Mouse (Mus musculus) forelimb bud, embryonic 11.5 days (tissue): ENCODE results near the gene Gm20219.
A peak's percentile ranks its signal among the peaks of the same experiment; 100 is the strongest.

Experiments used
- DNase-seq: peaks from one replicate; pipeline ENCODE4 v3.0.0-alpha.2; 2012; ENCODE audit warnings: low read depth, low spot score

Gm20219 gene

DNA sequence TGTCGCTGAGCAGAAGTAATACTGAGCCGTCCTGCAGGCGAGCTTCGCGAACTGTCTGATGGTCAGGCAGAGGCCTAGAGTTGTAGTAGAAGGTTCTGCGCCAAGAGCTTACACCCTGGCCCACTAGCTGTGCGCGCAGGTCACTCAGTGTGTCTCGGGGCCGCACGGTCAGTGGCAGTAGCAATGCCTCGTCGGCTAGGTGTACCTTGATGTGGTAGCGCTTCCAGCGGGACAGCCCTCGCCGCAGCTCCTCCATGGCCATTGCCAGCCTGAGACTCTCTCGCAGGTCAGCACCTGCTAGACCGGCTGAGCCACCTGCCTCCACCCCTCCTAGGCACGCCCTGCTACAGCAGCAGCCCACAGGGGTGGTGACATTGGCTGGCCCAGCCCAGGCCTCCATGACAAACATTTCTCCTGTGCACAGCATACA lies at the start of gene Gm20219:
Gene Gm20219, minus strand, starts transcription at position 266 of the 430 bp plus-strand sequence.
- DNase-seq, result no peak

GRCm38 (mm10) chr17:56604070-56604380 lies 49.8 kb upstream of the Gm20219 start:
- no peak for DNase-seq

DNA sequence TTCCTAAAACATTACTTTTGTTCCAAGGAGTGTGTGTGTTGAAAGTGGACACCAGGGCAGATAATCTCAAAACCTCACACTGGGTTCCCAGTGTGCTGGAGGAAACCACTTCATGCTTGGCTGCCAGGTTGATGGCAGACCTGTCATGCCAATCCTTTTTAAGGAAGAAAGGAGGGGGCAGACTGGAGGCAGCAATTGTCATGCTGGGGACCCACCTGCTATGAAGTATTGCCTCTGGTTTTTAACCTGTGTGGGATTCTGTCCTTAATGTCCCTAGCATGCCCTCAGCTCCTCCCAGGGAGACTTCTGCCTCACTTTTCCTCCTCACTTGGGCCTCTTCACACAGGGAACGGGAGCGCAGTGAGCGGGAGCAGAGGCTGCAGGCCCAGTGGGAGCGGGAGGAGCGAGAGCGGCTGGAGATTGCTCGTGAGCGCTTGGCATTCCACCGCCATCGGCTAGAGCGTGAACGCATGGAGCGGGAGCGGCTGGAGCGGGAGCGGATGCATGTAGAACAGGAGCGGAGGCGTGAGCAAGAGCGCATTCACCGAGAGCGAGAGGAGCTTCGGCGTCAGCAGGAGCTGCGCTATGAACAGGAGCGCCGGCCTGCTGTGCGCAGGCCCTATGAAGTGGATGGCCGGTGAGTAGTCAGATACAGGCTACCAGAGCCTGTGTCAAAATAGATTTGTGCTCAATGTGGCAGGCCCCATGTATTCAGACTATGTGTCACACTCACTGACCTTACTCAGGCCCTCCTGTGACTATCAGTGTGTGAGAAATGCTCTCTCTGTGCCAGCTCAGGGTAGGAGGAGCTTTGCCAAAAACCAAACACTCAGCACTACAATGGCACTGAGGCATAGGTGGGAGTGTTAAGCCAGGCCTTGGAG lies 49.2 kb upstream of the Gm20219 start:
- DNase-seq, result no peak

GRCm38 (mm10) chr17:56593527-56594271 lies 39.5 kb upstream of the Gm20219 start:
- no peak for DNase-seq

DNA sequence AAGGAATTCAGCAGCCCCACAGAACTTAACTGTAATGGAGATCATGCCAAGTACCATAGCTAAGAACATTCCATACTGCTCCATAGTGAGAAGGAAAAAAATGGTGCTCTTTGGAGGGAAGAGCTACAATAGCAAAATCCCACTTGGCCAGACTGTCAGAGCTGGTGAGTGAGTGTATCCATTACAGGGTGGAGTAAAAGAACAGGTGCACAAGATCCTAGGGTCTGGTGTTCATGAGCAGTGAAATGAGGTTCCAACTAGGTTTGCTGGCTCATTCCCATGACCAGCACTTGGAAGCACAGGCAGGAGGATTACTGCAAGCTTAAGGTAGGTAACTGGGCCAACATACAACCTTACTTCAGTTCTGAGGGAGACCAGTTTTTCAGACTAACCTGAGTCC lies 38.4 kb upstream of the Gm20219 start:
- no peak for DNase-seq

DNA sequence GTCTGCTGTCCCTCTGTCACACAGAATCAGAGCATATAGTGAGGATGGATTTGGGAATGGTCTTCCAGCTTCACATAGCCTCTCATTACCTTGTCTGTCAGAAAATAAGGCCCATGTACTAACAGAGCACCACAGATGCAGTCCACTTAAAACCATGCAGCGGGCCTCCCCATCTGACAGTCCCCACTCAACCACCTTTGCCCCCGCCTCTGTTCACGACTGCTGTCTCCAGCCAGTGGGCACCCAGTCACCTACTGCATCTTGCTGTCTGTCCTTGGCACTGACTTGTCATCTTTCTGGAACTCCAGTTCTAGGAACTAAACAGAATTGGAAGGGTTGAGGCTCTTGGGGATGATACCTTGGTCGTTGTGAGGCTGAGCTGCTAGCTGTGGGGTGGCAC lies 34.7 kb upstream of the Gm20219 start:
- no peak for DNase-seq

DNA sequence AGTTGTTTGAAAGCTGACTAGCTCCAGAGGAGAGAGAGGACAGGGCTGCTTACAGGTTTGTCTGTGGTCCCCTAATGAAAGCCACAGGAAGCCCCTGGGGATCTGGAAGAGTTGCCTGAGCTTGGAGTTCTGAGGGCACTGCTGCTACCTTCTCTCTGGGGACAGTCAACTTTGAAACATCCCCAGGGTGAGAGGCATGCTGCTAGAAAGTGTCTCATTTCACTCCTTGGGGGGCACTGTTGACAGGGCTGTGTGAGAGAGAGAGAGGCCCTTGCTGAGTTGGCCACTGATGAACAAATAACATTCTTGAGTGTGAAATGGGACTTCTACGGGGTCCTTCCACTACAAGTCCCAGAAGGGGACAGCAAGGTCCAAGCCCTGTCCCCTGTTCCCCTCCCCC lies 33.6 kb upstream of the Gm20219 start:
- no peak for DNase-seq

- peak; percentile 19 for DNase-seq
These were observed 31.1 kb upstream of the Gm20219 start for GRCm38 (mm10) chr17:56585171-56585821.

- DNase-seq, result peak; percentile 100
These were observed 30.3 kb upstream of the Gm20219 start, which contains the start of the genes Safb2 and Safb for GRCm38 (mm10) chr17:56584257-56585130. Gene Safb2, minus strand, starts transcription at chr17:56584585. Gene Safb, plus strand, starts transcription at chr17:56584825.

GRCm38 (mm10) chr17:56583611-56584256 lies 29.5 kb upstream of the Gm20219 start:
- no peak for DNase-seq

DNA sequence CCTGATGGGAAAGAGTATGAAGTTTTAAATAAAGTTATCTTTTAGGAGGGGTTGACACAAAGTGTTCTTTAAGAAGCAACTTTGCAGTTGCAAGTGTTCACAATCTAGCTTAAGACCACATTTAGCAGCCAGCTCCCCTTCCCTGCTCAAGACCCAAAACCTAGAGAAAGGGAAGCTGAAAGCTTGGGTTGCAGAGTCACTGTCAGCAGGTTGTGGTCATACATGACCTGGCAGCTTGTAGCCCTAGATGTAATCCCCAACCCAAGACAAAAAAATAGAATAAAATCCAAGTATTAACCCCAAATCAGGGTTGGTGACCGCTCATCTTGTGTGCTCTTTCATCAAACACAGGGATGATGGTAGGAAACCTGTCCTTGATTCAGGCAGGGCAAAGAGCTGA lies 28.9 kb upstream of the Gm20219 start:
- DNase-seq, result no peak

DNA sequence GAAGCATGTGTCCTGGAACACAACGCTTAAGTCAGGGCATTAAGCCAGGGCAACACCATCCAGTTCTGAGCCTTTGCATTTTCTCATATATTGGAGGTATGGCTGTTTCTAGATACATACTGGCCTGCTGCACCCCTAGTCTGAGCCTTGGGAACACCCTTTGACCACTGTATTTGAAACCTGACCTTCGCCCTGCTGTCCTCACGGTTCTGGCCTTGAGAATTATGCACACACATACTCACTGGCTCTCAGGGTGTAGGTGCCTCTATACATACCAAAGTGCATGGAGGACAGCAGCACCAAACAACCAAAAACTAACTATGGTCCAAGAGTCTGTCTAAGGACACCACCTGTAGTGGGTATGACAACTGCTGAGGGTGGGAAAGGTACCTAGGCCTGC lies 18.8 kb upstream of the Gm20219 start:
- DNase-seq, result no peak

DNA sequence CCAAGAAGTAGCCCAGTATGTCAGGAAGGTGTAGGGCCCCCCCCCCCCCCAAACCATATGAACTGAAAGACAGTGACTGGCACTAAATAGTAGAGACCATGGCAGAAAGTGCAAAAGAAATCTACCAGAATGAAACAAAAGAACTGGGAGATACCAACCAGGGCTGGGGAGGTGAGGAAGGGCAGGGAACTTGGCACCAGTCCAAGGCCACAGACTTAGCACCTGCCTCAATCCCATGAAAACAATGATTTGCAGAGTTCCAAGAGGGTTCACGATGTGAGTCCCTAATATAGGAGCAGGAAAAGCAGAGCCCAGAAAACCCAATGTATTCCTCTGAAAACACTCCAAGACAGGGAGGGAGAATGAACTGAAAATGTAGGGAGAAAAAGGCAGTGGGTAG lies 18.0 kb upstream of the Gm20219 start:
- no peak for DNase-seq

DNA sequence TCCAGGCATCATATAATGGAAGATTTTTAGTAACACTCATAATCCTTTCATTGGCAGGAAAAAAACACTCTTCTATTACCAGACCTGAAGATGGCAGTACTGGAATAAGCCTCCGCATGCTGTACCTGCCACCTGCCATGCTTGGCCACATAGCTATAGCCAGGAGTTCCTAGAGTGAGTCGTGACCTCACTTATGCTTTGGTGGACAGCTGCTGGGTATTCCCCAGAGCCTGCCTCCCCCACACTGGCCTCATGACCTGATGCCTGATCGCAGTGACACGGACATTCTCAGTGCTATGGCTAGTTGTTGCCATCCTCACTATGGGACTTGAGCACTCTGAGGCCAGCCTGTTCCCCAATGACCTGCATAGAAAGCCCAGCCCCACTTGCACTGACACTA lies 16.1 kb upstream of the Gm20219 start:
- no peak for DNase-seq

DNA sequence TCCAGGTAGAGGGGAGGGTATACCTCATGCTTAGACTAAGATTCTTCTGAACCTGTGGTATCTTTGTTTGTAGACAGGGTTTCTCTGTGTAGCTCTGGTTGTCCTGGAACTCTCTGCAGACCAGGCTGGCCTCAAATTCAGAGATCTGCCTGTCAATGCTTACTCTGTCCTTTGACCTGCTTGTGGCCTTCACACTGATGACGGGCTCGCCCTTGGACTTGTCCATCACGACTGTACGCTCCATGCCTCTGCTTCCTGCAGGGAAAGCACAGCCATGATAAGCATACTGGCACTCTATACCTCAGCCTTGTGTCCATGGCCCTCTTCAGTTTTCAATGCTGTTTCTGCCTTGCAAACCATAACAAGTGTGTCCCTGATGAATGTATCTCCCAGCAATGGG lies 13.2 kb upstream of the Gm20219 start:
- DNase-seq, result no peak

GRCm38 (mm10) chr17:56566918-56567317 lies 12.7 kb upstream of the Gm20219 start:
- DNase-seq, result no peak

DNA sequence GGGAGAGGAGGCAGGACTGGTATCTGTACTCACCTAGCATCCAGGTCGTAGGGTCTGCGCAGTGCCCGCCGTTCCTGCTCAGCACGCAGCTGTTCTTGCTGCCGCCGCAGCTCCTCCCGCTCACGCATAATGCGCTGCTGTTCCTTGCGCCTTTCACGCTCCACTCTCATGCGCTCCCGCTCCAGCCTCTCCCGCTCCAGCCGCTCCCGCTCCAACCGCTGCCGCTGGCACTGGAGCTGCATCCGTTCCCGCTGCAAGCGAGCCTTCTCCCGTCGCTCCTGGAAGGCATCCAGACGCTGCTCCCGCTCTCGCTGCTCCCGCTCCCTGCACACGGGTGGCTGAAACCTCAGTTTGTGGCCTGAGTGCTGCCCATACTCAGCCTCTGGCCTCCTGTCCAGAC lies 12.1 kb upstream of the Gm20219 start:
- no peak for DNase-seq

DNA sequence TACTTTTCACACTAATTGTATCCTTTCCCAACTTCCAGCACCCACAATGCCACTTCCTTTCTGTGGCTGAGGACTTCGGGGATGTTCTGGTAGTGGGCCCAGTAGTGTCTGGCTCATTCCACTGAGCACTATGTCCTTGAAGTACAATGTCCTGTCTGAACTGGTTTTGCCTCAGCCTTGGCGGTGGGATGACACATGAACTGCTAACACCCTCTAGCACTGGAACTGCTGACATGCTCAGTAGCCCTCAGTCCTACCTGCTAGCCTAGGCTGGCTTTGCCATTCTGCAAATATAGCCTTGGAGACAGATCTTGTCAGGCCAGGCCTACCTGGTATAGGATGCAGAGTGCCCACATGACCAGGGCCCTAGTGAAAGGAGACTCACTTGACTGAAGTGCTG lies 7.7 kb upstream of the Gm20219 start:
- no peak for DNase-seq

- DNase-seq, result no peak
These were observed 5.9 kb upstream of the Gm20219 start for GRCm38 (mm10) chr17:56560131-56560530.

- DNase-seq, result no peak
These were observed 5.2 kb upstream of the Gm20219 start for GRCm38 (mm10) chr17:56559386-56559785.

DNA sequence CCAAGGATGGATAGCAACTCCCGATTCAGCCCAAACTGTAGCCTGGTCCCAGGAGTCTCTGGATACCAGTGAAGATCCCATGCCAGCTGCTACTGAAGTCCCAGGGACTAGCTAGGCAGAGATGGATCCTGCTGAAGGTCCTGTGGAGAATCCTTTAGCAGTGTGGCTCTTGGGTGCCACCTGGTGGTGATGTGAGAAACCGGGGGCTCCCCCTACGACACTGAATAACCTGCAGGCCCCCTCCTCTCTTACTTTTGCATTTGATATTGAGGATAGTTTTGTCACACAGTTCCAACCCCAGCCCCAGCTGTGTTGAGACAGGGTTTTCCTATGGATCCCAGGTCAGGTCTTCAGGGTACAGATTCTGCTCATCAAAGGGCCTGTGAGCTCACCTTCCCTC lies 4.3 kb upstream of the Gm20219 start:
- DNase-seq, result peak; percentile 70
